Mouse (Mus musculus): Measurements from ENCODE around the gene Nrtn. TPM values are rescaled to one million over a fixed set of nuclear protein-coding genes. Genes with fewer than 3 reads are reported as not detected.
A peak's percentile ranks its signal among the peaks of the same experiment; 100 is the strongest.

Gene Nrtn
- polyA plus RNA-seq, 1 experiment from 2014 or later: 14.1 TPM

DNA sequence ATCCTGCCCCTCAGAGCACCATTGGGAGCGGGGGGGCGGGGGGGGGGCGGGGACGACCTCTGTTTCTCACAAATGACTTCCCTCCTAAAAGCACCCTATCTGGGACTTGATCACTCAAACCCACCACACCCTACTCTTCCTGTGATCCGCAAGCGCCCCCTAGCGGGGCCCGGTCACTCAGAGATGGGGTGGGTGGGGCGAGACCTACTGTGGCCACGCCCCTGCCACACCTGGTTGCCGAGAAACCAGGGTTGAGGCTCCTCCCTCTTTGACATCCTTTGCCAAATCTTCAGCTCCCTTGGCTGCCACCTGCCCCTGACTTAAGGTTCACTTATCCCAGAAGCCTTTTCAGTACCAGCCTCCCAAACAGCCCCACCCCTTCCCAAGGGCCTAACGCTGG lies 802 bp upstream of the Nrtn start:
- Histone ChIP-seq H3K9me3 (ENCODE audit: control insufficient read depth, low read depth, low read length) (no peaks in the 10 kb centered on the region), H3K9ac (replicated peaks; ENCODE audit: low read depth, low read length) (no peak overlapping the region), H3K27me3 (ENCODE audit: control insufficient read depth, insufficient read depth, low read length) (peaks cover 21% of the 10 kb centered on the region), H3K36me3 (ENCODE audit: control insufficient read depth, insufficient read depth, low read length) (no peaks in the 10 kb centered on the region), H3K27ac (ENCODE audit: low read length) (no peak overlapping the region), H3K4me1 (ENCODE audit: control insufficient read depth, insufficient read depth, low read length) (peaks cover 21% of the 10 kb centered on the region; the same call in 1 of the 2 replicates), H3K4me3 (ENCODE audit: low read depth, low read length) (no peak overlapping the region), H3K4me2 (replicated peaks; ENCODE audit: low read depth, low read length) (peak overlapping the region; percentile 100)
- ATAC-seq (ENCODE audit: insufficient number of reproducible peaks, insufficient read depth, low FRiP score, low read depth): no peak
- WGBS: 7% methylated on average over 12 of the region's 12 CpGs

DNA sequence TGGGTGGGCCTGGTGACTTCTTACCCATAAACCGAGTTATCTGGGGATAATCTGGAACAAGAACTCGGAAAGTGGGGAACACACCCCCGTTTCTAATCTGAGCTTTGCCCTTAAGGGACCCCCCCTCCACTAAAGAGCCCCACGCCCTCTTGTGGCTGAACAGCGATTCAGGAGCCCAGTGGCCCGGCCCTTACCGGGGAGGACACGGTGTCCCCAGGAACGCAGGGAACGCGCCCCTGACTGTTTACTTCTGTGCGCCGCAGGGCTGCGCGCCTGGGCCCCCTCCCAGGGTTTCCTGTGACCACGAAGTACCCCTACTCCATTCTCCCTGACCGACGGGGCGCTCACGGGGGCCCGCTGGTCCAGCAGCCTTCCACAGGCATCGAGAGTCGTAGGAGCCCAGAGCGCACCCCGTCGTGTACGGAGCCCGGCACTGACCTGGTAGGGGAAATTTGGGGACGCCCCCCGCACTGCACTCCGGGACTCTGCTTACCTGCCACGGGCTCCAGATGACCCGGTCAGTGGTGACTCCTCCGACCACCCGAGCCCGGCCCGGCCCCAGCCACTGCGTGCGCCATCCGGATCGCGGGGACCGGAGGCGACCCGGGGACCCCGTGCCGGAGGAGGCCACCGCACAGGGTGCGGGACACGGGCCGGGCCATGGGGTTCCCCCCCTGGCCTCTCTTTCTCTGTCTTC lies 479 bp downstream of the Nrtn start:
- Histone ChIP-seq H3K27me3 (ENCODE audit: control insufficient read depth, insufficient read depth, low read length) (peaks cover 26% of the 10 kb centered on the region), H3K4me2 (replicated peaks; ENCODE audit: low read depth, low read length) (peak overlapping the region; percentile 100), H3K27ac (ENCODE audit: low read length) (no peak overlapping the region), H3K9me3 (ENCODE audit: control insufficient read depth, low read depth, low read length) (no peaks in the 10 kb centered on the region), H3K36me3 (ENCODE audit: control insufficient read depth, insufficient read depth, low read length) (no peaks in the 10 kb centered on the region), H3K4me1 (ENCODE audit: control insufficient read depth, insufficient read depth, low read length) (peaks cover 15% of the 10 kb centered on the region; the same call in 1 of the 2 replicates), H3K4me3 (ENCODE audit: low read depth, low read length) (peak overlapping the region; percentile 57), H3K9ac (replicated peaks; ENCODE audit: low read depth, low read length) (peak overlapping the region; percentile 57)
- 0 out of 2 replicates have a peak, but pooled peaks have one; percentile 3 for ATAC-seq (ENCODE audit: insufficient number of reproducible peaks, insufficient read depth, low FRiP score, low read depth)
- 1% methylated on average over 47 of the region's 51 CpGs for WGBS

DNA sequence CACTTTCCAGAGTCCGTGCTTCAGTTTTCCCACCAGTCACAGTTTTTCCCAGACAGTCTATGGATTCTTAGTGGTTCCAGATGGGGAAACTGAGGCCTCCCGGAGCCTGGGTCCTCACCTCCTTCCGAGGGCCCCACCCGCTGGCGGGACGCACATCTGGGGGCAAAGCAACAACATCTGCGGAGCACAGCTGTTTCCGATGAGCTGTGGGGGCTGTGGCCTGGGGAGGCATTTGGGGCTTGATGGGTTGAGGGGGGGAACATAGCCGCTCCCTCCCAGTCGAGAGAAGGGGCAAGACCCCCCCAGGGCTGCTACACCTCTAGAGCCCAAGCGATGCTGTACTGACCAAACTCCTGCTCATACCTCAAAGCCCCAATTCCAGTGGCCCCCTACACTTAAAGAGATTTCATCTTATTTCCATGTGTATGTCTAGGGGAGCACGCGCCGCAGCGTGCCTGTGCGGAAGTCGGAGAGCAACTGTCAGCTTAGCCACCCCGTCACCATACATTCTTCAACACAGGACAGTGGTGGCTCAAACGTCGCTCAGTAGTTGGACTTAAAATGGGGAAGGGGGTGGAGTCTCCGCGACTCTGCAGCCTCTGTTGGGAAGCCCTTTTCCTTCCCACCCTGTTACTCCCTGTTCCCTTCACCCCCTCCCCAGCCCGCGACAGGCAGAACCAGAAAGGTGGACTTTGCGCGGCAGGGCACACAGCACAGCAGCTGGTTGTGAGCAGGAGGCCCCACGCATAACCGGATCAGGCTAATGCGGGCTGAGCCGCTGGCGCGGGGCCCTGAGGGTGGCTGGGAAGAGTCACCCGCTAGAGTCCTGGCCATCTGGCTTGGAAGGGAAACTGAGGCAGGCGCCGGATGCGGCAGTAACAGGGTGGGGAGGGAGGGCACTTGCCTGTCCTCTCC lies 2.8 kb downstream of the Nrtn start:
- Histone ChIP-seq H3K9me3 (ENCODE audit: control insufficient read depth, low read depth, low read length) (no peaks in the 10 kb centered on the region), H3K4me3 (ENCODE audit: low read depth, low read length) (no peak overlapping the region), H3K4me2 (replicated peaks; ENCODE audit: low read depth, low read length) (no peak overlapping the region), H3K9ac (replicated peaks; ENCODE audit: low read depth, low read length) (no peak overlapping the region), H3K36me3 (ENCODE audit: control insufficient read depth, insufficient read depth, low read length) (no peaks in the 10 kb centered on the region), H3K27ac (ENCODE audit: low read length) (no peak overlapping the region), H3K4me1 (ENCODE audit: control insufficient read depth, insufficient read depth, low read length) (peaks cover 15% of the 10 kb centered on the region; the same call in 1 of the 2 replicates), H3K27me3 (ENCODE audit: control insufficient read depth, insufficient read depth, low read length) (peaks cover 26% of the 10 kb centered on the region)
- no peak for ATAC-seq (ENCODE audit: insufficient number of reproducible peaks, insufficient read depth, low FRiP score, low read depth)
- 15% methylated on average over 36 of the region's 36 CpGs for WGBS

DNA sequence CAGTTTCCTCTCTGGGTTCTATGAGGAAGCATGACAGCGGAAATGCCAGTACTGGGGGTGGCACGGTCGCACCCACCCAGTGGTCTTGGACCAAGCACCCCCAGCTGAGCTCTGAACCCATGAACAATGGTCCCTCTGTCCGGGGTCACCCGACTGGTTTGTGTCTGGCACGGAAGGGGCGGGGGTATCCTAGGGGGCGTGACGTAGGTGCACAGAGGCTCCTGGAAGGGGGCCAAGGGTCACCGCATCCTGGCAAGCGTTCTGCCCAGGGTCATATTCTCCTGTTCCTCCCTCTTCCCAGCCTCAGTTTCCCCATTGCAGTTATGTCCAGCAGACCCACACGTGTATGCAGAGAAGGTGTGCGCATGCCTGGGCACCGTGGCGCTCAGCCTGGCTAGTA lies 3.9 kb downstream of the Nrtn start:
- ATAC-seq (ENCODE audit: insufficient number of reproducible peaks, insufficient read depth, low FRiP score, low read depth): no peak
- WGBS: 20% methylated on average over 15 of the region's 15 CpGs
- peaks cover 26% of the 10 kb centered on the region for H3K27me3 ChIP-seq (ENCODE audit: control insufficient read depth, insufficient read depth, low read length)
- H3K4me3 ChIP-seq (ENCODE audit: low read depth, low read length): no peak overlapping the region
- H3K4me2 ChIP-seq (replicated peaks; ENCODE audit: low read depth, low read length): no peak overlapping the region
- H3K4me1 ChIP-seq (ENCODE audit: control insufficient read depth, insufficient read depth, low read length): peaks cover 15% of the 10 kb centered on the region; the same call in 1 of the 2 replicates
- no peaks in the 10 kb centered on the region for H3K36me3 ChIP-seq (ENCODE audit: control insufficient read depth, insufficient read depth, low read length)
- H3K9me3 ChIP-seq (ENCODE audit: control insufficient read depth, low read depth, low read length): no peaks in the 10 kb centered on the region
- no peak overlapping the region for H3K27ac ChIP-seq (ENCODE audit: low read length)
- no peak overlapping the region for H3K9ac ChIP-seq (replicated peaks; ENCODE audit: low read depth, low read length)

DNA sequence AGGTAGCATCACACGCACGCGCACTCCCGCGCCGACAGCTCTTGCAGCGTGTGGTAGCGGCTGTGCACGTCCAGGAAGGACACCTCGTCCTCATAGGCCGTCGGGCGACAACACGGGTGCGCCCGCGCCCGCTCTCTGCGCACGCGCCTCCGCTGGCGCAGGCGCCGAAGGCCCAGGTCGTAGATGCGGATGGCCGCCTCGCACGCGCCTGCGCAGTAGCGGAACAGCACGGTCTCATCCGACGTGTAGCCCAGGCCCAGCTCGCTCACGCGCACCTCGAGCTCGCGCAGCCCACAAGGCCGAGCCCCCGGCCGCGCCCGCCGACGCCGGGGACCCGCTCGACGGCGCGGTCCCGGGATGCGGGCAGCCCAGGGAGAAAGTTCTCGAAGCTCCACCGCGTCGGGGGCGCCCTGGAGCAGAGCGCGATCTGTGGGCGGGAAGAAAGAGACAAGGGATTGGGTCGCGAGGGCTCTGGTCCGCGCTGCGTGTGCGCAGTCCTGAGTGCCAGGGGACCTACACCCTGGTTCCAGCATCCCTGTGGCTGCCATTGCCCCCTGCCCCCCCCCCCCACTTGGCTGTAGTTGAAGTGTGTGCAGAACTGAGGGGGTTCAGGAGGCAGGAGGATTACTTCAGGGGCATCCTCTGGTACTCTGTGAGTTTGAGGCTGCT lies 5.8 kb downstream of the Nrtn start:
- no peak overlapping the region for H3K27ac ChIP-seq (ENCODE audit: low read length)
- no peaks in the 10 kb centered on the region for H3K9me3 ChIP-seq (ENCODE audit: control insufficient read depth, low read depth, low read length)
- H3K4me1 ChIP-seq (ENCODE audit: control insufficient read depth, insufficient read depth, low read length): 0 out of 2 replicates have a peak, but pooled peaks cover 5% of the 10 kb centered on the region
- H3K4me2 ChIP-seq (replicated peaks; ENCODE audit: low read depth, low read length): peak overlapping the region; percentile 34; the same call in 1 of the 2 replicates
- ATAC-seq (ENCODE audit: insufficient number of reproducible peaks, insufficient read depth, low FRiP score, low read depth): peak; percentile 60; the same call in 1 of the 2 replicates
- 24% methylated on average over 71 of the region's 71 CpGs for WGBS
- no peak overlapping the region; the same call in 1 of the 2 replicates for H3K9ac ChIP-seq (replicated peaks; ENCODE audit: low read depth, low read length)
- H3K27me3 ChIP-seq (ENCODE audit: control insufficient read depth, insufficient read depth, low read length): peaks cover 26% of the 10 kb centered on the region
- peak overlapping the region; percentile 16 for H3K4me3 ChIP-seq (ENCODE audit: low read depth, low read length)
- H3K36me3 ChIP-seq (ENCODE audit: control insufficient read depth, insufficient read depth, low read length): no peaks in the 10 kb centered on the region

DNA sequence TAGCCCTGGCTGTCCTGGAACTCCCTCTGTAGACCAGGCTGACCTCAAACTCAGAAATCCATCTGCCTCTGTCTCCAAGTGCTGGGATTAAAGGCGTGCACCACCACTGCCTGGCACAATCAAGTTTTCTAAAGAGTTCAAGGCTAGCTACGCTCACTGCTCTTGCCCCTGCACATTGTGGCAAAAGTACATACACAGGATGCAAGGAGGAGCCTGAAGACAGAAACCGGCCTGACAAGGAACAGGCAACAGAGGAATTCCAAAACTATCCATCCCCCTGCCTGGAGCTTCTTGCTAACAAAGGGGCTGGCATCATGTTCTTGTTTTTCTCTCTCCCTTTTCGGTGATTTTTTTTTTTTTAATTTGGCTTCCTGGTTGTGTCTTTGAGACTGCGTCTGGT lies 13.2 kb downstream of the Nrtn start:
- Histone ChIP-seq H3K4me3 (ENCODE audit: low read depth, low read length) (no peak overlapping the region), H3K4me2 (replicated peaks; ENCODE audit: low read depth, low read length) (no peak overlapping the region), H3K9ac (replicated peaks; ENCODE audit: low read depth, low read length) (no peak overlapping the region), H3K27me3 (ENCODE audit: control insufficient read depth, insufficient read depth, low read length) (no peaks in the 10 kb centered on the region), H3K9me3 (ENCODE audit: control insufficient read depth, low read depth, low read length) (no peaks in the 10 kb centered on the region), H3K27ac (ENCODE audit: low read length) (no peak overlapping the region), H3K36me3 (ENCODE audit: control insufficient read depth, insufficient read depth, low read length) (no peaks in the 10 kb centered on the region), H3K4me1 (ENCODE audit: control insufficient read depth, insufficient read depth, low read length) (peaks cover 2% of the 10 kb centered on the region; the same call in 1 of the 2 replicates)
- ATAC-seq (ENCODE audit: insufficient number of reproducible peaks, insufficient read depth, low FRiP score, low read depth): no peak
- whole genome bisulfite sequencing: 37% methylated on average over 5 of the region's 5 CpGs

DNA sequence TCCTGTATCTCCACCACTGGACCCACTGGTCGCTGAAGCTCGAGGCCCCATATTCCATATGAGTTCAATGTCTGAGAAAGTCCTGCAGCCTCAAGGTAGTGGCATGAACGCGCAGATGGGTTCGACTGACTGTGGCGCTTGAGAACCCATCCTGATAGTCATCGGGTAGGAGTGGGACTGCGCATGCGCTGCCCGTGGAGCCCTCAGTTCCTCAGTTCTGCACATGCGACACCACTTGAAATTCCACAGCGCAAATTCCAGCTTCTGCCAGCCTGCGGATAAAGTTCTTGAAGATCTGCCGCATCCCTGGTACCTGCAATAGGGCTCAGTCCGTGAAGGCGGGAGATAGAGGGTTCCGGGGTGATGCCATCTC lies 16.6 kb downstream of the Nrtn start:
- Histone ChIP-seq H3K4me3 (ENCODE audit: low read depth, low read length) (no peak overlapping the region), H3K4me1 (ENCODE audit: control insufficient read depth, insufficient read depth, low read length) (peaks cover 2% of the 10 kb centered on the region; the same call in 1 of the 2 replicates), H3K4me2 (replicated peaks; ENCODE audit: low read depth, low read length) (no peak overlapping the region), H3K27me3 (ENCODE audit: control insufficient read depth, insufficient read depth, low read length) (no peaks in the 10 kb centered on the region), H3K9ac (replicated peaks; ENCODE audit: low read depth, low read length) (no peak overlapping the region), H3K27ac (ENCODE audit: low read length) (no peak overlapping the region), H3K9me3 (ENCODE audit: control insufficient read depth, low read depth, low read length) (no peaks in the 10 kb centered on the region), H3K36me3 (ENCODE audit: control insufficient read depth, insufficient read depth, low read length) (no peaks in the 10 kb centered on the region)
- WGBS: 76% methylated on average over 17 of the region's 17 CpGs
- ATAC-seq (ENCODE audit: insufficient number of reproducible peaks, insufficient read depth, low FRiP score, low read depth): no peak

DNA sequence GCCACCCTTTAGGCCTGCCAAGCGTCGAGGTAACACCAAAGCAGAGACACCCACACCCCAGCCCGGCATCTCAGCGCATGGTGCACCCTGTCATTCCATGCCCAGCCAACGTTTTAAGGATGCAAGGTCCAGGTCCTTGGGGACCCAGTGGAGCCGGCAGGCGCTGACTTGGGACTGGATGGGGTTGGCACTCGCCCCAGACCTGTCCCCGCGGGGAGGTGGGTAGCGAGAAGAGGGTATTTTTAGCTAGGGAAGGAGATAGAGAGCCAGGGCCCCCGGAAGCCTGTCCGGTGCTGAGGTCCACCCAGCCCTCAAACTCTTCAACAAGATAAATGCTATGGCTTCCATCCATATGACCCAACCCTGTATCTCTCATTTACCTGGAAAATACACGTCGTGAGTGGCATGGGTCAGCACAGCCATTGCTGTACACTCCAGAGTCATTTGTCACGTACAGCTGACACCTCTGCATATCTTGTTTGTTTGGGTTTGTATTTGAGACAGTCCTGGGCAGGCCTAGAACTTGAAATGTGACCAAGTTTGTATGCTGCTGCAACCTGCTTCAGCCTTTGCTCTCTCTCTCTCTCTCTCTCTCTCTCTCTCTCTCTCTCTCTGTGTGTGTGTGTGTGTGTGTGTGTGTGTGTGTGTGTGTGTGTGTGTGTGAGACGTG lies 17.1 kb downstream of the Nrtn start:
- Histone ChIP-seq H3K9ac (replicated peaks; ENCODE audit: low read depth, low read length) (no peak overlapping the region), H3K36me3 (ENCODE audit: control insufficient read depth, insufficient read depth, low read length) (no peaks in the 10 kb centered on the region), H3K4me2 (replicated peaks; ENCODE audit: low read depth, low read length) (no peak overlapping the region), H3K9me3 (ENCODE audit: control insufficient read depth, low read depth, low read length) (no peaks in the 10 kb centered on the region), H3K4me3 (ENCODE audit: low read depth, low read length) (no peak overlapping the region), H3K4me1 (ENCODE audit: control insufficient read depth, insufficient read depth, low read length) (peaks cover 2% of the 10 kb centered on the region; the same call in 1 of the 2 replicates), H3K27ac (ENCODE audit: low read length) (no peak overlapping the region), H3K27me3 (ENCODE audit: control insufficient read depth, insufficient read depth, low read length) (no peaks in the 10 kb centered on the region)
- 78% methylated on average over 17 of the region's 17 CpGs for WGBS
- no peak for ATAC-seq (ENCODE audit: insufficient number of reproducible peaks, insufficient read depth, low FRiP score, low read depth)

Measured in stomach, embryonic 14.5 days (tissue).